Mouse (Mus musculus): ENCODE data around the gene Gngt2. TPM values are rescaled to one million over a fixed set of nuclear protein-coding genes. Genes with fewer than 3 reads are reported as not detected.

Gene Gngt2
- total and polyA plus RNA-seq, 2 experiments from 2014 or later = 26.8 to 38.7 TPM

GRCm38 (mm10) chr11:95795582-95795981 is 41.4 kb upstream of the Gngt2 start:
- peaks cover 26% of the 10 kb centered on the region for H3K4me1 ChIP-seq (ENCODE audit: control insufficient read depth, insufficient read depth)
- 31% methylated on average over 5 of the region's 5 CpGs for whole genome bisulfite sequencing
- H3K9ac ChIP-seq (replicated peaks; ENCODE audit: low read depth, low read length) = no peak overlapping the region
- no peak overlapping the region for H3K4me2 ChIP-seq (ENCODE audit: low read depth, low read length)
- no peaks in the 10 kb centered on the region for H3K36me3 ChIP-seq (replicated peaks; ENCODE audit: control insufficient read depth, insufficient read depth, low read length)
- ATAC-seq (ENCODE audit: insufficient read depth, low read depth) (peak; percentile 52; the same call in 1 of the 2 replicates), DNase-seq (ENCODE audit: low spot score) (no peak)
- no peaks in the 10 kb centered on the region for H3K9me3 ChIP-seq (replicated peaks; ENCODE audit: control insufficient read depth, low read length)
- H3K27me3 ChIP-seq (ENCODE audit: control insufficient read depth, insufficient read depth, low read length) = peaks cover 11% of the 10 kb centered on the region; the same call in 1 of the 2 replicates
- peak overlapping the region; percentile 51; the same call in 1 of the 2 replicates for H3K27ac ChIP-seq (ENCODE audit: low read depth)
- no peak for TF ChIP-seq EP300 (IDR thresholded peaks at IDR 0.05; ENCODE audit: low read depth)
- TF ChIP-seq CTCF (IDR thresholded peaks at IDR 0.05; ENCODE audit: low read depth) = no peak
- no peak overlapping the region for H3K4me3 ChIP-seq (ENCODE audit: low read depth, low read length)

- 82% methylated on average over 5 of the region's 5 CpGs for WGBS
- no peak overlapping the region for H3K27ac ChIP-seq (ENCODE audit: low read depth)
Observed at GRCm38 (mm10) chr11:95805010-95805409, 32.0 kb upstream of the Gngt2 start.

GRCm38 (mm10) chr11:95805527-95805926 is 31.5 kb upstream of the Gngt2 start:
- Histone ChIP-seq H3K4me3 (ENCODE audit: low read depth, low read length) (no peak overlapping the region), H3K4me2 (ENCODE audit: low read depth, low read length) (no peak overlapping the region), H3K27me3 (ENCODE audit: control insufficient read depth, insufficient read depth, low read length) (no peaks in the 10 kb centered on the region), H3K36me3 (replicated peaks; ENCODE audit: control insufficient read depth, insufficient read depth, low read length) (no peaks in the 10 kb centered on the region), H3K4me1 (ENCODE audit: control insufficient read depth, insufficient read depth) (peaks cover 9% of the 10 kb centered on the region), H3K27ac (ENCODE audit: low read depth) (peak overlapping the region; percentile 15; the same call in 1 of the 2 replicates), H3K9me3 (replicated peaks; ENCODE audit: control insufficient read depth, low read length) (no peaks in the 10 kb centered on the region), H3K9ac (replicated peaks; ENCODE audit: low read depth, low read length) (no peak overlapping the region)
- whole genome bisulfite sequencing = 12% methylated on average over 3 of the region's 3 CpGs
- TF ChIP-seq EP300 (IDR thresholded peaks at IDR 0.05; ENCODE audit: low read depth) (no peak), CTCF (IDR thresholded peaks at IDR 0.05; ENCODE audit: low read depth) (no peak)
- ATAC-seq (ENCODE audit: insufficient read depth, low read depth) = peak; percentile 69
- peak; percentile 57 for DNase-seq (ENCODE audit: low spot score)

More at GRCm38 (mm10) chr11:95805010-95805409, 32.0 kb upstream of the Gngt2 start:
- Histone ChIP-seq H3K4me3 (ENCODE audit: low read depth, low read length) (no peak overlapping the region), H3K4me2 (ENCODE audit: low read depth, low read length) (no peak overlapping the region), H3K4me1 (ENCODE audit: control insufficient read depth, insufficient read depth) (peaks cover 9% of the 10 kb centered on the region), H3K9ac (replicated peaks; ENCODE audit: low read depth, low read length) (no peak overlapping the region), H3K9me3 (replicated peaks; ENCODE audit: control insufficient read depth, low read length) (no peaks in the 10 kb centered on the region), H3K27me3 (ENCODE audit: control insufficient read depth, insufficient read depth, low read length) (no peaks in the 10 kb centered on the region), H3K36me3 (replicated peaks; ENCODE audit: control insufficient read depth, insufficient read depth, low read length) (no peaks in the 10 kb centered on the region)
- ATAC-seq (ENCODE audit: insufficient read depth, low read depth) = no peak
- no peak for TF ChIP-seq EP300 (IDR thresholded peaks at IDR 0.05; ENCODE audit: low read depth)
- no peak for TF ChIP-seq CTCF (IDR thresholded peaks at IDR 0.05; ENCODE audit: low read depth)
- no peak for DNase-seq (ENCODE audit: low spot score)

- TF ChIP-seq EP300 (IDR thresholded peaks at IDR 0.05; ENCODE audit: low read depth) = no peak
- no peak for TF ChIP-seq CTCF (IDR thresholded peaks at IDR 0.05; ENCODE audit: low read depth)
- Histone ChIP-seq H3K9me3 (replicated peaks; ENCODE audit: control insufficient read depth, low read length) (no peaks in the 10 kb centered on the region), H3K27ac (ENCODE audit: low read depth) (no peak overlapping the region), H3K4me1 (ENCODE audit: control insufficient read depth, insufficient read depth) (peaks cover 9% of the 10 kb centered on the region), H3K36me3 (replicated peaks; ENCODE audit: control insufficient read depth, insufficient read depth, low read length) (no peaks in the 10 kb centered on the region), H3K27me3 (ENCODE audit: control insufficient read depth, insufficient read depth, low read length) (no peaks in the 10 kb centered on the region), H3K9ac (replicated peaks; ENCODE audit: low read depth, low read length) (no peak overlapping the region), H3K4me2 (ENCODE audit: low read depth, low read length) (no peak overlapping the region), H3K4me3 (ENCODE audit: low read depth, low read length) (no peak overlapping the region)
- no peak for DNase-seq (ENCODE audit: low spot score)
- 97% methylated on average over 5 of the region's 5 CpGs for WGBS
- ATAC-seq (ENCODE audit: insufficient read depth, low read depth) = no peak
Observed at GRCm38 (mm10) chr11:95807884-95808283, 29.1 kb upstream of the Gngt2 start.

GRCm38 (mm10) chr11:95808448-95809011 is 28.5 kb upstream of the Gngt2 start:
- no peaks in the 10 kb centered on the region for H3K36me3 ChIP-seq (replicated peaks; ENCODE audit: control insufficient read depth, insufficient read depth, low read length)
- 44% methylated on average over 5 of the region's 5 CpGs for WGBS
- no peak overlapping the region for H3K4me3 ChIP-seq (ENCODE audit: low read depth, low read length)
- H3K4me1 ChIP-seq (ENCODE audit: control insufficient read depth, insufficient read depth) = peaks cover 9% of the 10 kb centered on the region
- no peaks in the 10 kb centered on the region for H3K9me3 ChIP-seq (replicated peaks; ENCODE audit: control insufficient read depth, low read length)
- no peak overlapping the region for H3K9ac ChIP-seq (replicated peaks; ENCODE audit: low read depth, low read length)
- no peaks in the 10 kb centered on the region for H3K27me3 ChIP-seq (ENCODE audit: control insufficient read depth, insufficient read depth, low read length)
- no peak for TF ChIP-seq EP300 (IDR thresholded peaks at IDR 0.05; ENCODE audit: low read depth)
- TF ChIP-seq CTCF (IDR thresholded peaks at IDR 0.05; ENCODE audit: low read depth) = no peak
- ATAC-seq (ENCODE audit: insufficient read depth, low read depth) (no peak), DNase-seq (ENCODE audit: low spot score) (no peak)
- no peak overlapping the region for H3K27ac ChIP-seq (ENCODE audit: low read depth)
- H3K4me2 ChIP-seq (ENCODE audit: low read depth, low read length) = no peak overlapping the region

GRCm38 (mm10) chr11:95809603-95810002 is 27.4 kb upstream of the Gngt2 start:
- H3K9ac ChIP-seq (replicated peaks; ENCODE audit: low read depth, low read length) = no peak overlapping the region
- no peaks in the 10 kb centered on the region for H3K9me3 ChIP-seq (replicated peaks; ENCODE audit: control insufficient read depth, low read length)
- TF ChIP-seq EP300 (IDR thresholded peaks at IDR 0.05; ENCODE audit: low read depth) (no peak), CTCF (IDR thresholded peaks at IDR 0.05; ENCODE audit: low read depth) (no peak)
- H3K27ac ChIP-seq (ENCODE audit: low read depth) = no peak overlapping the region
- H3K27me3 ChIP-seq (ENCODE audit: control insufficient read depth, insufficient read depth, low read length) = no peaks in the 10 kb centered on the region
- no peak for DNase-seq (ENCODE audit: low spot score)
- H3K4me1 ChIP-seq (ENCODE audit: control insufficient read depth, insufficient read depth) = peaks cover 9% of the 10 kb centered on the region
- no peak; the same call in 1 of the 2 replicates for ATAC-seq (ENCODE audit: insufficient read depth, low read depth)
- 36% methylated on average over 5 of the region's 5 CpGs for WGBS
- no peak overlapping the region for H3K4me2 ChIP-seq (ENCODE audit: low read depth, low read length)
- no peak overlapping the region for H3K4me3 ChIP-seq (ENCODE audit: low read depth, low read length)
- H3K36me3 ChIP-seq (replicated peaks; ENCODE audit: control insufficient read depth, insufficient read depth, low read length) = no peaks in the 10 kb centered on the region

Measured in heart, postnatal 0 days (tissue).